Mouse (Mus musculus) lung, postnatal 36 days (tissue): ENCODE measurements around the gene Rgs7.
A peak's percentile ranks its signal among the peaks of the same experiment; 100 is the strongest.

Experiments
- DNase-seq: peaks from one replicate; pipeline ENCODE4 v3.0.0; 2022; ENCODE audit warnings: mixed read lengths

The Rgs7 gene

DNA sequence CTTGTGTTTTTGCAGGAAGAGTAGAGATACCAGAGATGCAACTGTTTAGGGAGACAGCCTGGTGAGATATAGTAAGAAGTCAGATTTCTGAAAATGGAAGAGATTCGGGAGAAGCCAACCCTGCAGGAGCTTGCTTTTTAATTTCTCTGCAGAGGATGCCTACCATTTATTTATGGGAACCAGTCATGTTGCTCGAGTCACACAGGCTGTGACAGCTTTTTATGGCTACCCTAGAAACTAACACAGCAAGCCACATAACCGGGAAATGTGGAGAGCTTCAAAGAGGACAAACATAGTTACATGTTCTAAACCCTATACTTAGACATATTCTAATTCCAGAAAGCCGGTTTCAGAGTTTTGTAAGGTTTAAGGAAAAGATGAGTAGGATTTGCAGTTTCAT, 349.2 kb downstream of the Rgs7 start:
- no peak for DNase-seq

DNA sequence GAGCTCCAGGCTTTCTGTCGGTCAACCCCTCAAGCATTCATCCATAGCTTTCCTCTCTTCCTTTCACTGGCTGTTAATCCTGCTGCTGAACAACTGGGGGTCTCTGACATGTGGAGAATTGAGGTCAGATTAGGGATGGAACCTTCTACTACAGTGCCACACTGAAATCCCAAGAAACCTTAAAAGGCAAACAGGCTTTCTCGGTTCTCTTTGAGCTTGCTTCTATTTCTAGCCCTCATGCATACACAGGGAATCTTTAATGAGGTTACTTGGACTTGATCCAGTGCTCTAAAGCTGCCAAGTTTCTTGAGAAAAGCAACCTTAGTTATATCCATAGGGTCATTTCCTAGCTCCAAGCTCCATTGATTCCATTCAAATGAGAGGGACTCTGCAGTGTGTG, 363.8 kb downstream of the Rgs7 start:
- no peak for DNase-seq

DNA sequence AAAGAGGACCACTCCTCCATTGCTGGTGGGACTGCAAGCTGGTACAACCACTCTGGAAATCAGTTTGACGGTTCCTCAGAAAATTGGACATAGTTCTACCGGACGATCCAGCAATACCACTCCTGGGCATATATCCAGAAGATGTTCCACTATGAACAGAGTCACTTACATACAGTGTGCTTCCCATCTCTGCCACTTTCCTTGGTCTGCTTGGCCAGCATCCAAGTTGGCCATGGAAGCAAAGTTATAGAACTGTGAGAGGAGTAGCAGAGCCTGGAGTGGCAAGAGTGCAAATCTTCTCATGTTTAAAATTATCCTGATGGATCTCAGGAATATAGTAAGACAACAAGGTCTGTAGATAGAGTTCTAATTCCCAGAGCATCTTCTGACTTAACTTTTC, 367.9 kb downstream of the Rgs7 start:
- no peak for DNase-seq

- DNase-seq, result peak; percentile 2
Observed at GRCm38 (mm10) chr1:175118904-175119555, 373.3 kb downstream of the Rgs7 start.

- no peak for DNase-seq
Observed at GRCm38 (mm10) chr1:175108270-175108860, 383.9 kb downstream of the Rgs7 start.

GRCm38 (mm10) chr1:175106315-175106714, 386.0 kb downstream of the Rgs7 start:
- no peak for DNase-seq

- DNase-seq, result no peak
Observed at GRCm38 (mm10) chr1:175105426-175105825, 386.9 kb downstream of the Rgs7 start.

- no peak for DNase-seq
Observed at GRCm38 (mm10) chr1:175097014-175097413, 395.3 kb downstream of the Rgs7 start.

GRCm38 (mm10) chr1:175082104-175082503, 410.2 kb downstream of the Rgs7 start:
- DNase-seq, result no peak

DNA sequence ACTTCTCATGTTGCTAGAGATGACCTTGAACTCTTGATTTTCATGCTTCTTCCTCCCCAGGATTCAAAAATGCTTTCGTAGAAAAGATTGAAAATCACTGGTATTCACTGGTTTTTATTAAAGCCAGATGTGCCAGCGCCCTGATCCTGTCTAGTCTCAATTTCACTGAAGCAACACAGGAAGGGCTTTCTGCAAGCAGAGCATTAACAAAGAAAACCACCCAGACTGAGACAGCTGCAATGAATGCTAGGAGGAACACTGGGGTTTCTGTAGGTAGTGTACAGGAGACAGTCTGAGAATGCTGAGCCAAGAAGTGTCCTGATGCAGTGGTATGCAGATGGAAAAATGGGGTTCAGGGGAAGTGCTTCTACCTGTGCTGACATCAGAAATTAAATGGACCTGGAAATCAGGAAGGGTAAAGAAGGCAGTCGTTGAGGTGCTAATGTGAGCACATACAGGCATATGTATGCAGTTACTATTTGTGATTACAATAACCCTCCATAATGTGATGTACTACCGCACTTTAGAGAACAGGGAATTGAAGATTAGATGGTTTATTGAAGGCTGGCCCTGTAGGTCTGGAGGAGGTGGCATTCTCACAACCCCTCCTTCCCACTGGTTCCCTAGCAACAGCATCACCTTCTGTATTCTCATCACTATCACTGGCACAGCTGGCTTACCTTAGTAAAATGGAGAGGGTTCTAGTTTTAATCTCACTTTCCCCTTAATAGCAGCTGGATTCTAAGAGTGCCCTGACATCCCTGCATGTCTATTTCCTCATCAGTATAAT, 412.3 kb downstream of the Rgs7 start:
- DNase-seq, result no peak

- DNase-seq, result no peak
Observed at GRCm38 (mm10) chr1:175073500-175074232, 418.6 kb downstream of the Rgs7 start.

DNA sequence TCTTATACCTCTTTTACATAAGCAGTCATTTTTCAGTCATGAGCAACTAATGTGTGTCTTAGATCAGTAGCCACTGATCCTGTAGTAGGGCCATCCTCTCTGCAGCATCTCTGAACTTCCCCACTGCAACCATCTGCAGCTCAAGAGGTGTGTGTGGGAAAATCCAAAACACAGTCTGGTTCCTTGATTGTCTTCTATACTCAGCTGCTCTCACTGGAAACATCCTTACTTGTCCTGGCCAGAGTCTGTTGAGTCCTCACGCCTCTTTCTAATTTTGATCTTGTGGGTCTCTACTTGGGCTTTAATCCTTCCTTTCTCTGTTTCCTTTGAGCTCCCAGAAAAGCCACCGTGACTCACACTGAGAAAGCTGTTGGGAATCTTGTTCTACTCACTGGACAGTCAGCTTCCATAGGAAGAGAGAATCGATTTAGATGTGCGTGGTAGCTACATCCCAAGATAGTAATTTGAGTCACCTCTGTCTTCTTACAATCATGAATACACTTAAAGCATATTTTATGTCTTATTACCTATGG, 422.5 kb downstream of the Rgs7 start:
- no peak for DNase-seq

GRCm38 (mm10) chr1:175049121-175049520, 443.2 kb downstream of the Rgs7 start:
- DNase-seq, result no peak

DNA sequence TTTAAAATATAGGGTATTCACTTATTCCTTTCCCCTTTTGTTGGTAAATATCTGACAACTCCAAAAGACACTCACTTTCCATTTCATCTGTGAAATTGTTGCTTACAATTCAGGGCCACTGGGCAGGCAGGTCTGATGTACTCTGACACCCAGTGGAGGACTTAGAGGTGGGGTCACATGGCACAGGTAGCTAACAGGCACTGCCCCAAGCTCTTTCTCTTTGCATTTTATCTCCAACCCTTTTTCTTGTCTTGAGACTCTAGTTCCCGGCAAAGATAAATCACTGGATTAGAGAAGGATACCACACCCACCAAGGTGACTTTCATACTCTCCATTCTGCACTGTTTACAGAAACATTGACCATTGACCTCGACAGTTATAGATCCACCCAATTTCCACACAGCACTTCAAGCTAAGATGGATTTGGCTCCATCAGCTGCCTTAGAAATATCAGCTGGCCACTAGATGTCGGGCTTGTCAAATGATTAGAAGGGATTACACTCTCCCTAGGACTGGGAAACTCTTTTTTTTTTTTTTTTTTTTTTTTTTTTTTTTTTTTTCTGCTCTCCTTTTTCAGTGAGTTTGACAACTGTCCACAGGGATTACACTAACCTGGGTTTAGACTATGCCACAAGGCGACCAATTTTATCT, 451.0 kb downstream of the Rgs7 start:
- peak; percentile 51 for DNase-seq

DNA sequence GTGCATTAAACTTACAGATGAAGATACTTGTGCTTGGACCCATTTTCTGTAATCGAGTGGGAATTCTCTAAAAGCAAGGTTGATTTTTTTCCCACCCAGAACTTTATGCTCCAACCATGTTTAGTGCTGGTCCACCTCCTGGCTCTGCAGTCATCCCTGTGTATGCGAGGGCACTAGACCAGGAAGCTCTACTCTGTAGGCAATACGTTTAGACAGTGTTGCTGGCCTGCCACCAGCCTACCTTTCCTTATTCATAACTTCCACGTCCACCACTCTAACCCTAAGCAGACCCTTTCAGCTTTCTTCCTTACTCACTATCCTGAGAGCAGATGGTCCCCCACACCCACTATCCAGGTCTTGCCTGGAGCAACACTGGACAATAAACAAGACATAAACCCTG, 452.3 kb downstream of the Rgs7 start:
- no peak for DNase-seq

GRCm38 (mm10) chr1:175039567-175039966, 452.7 kb downstream of the Rgs7 start:
- no peak for DNase-seq

DNA sequence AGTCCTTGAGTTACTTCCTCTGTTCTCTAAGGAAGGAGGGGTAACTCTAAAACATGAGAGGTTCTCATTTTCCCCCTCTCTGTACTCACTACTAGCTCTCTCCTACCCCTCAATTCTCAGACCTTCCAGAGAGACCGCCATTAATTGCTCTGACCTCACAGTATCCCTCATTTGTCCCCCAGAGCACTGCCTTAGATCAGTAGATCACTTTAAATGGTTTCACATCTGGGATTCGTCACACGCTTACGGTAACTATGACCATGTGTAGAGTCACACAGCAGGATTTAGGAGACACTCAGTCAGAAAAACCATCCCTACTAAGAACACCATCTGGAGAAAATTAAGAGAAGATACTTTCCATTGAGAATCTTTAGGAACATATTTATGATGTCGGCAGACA, 456.8 kb downstream of the Rgs7 start:
- DNase-seq, result no peak

GRCm38 (mm10) chr1:175032015-175032414, 460.3 kb downstream of the Rgs7 start:
- no peak for DNase-seq

- no peak for DNase-seq
Observed at GRCm38 (mm10) chr1:175028716-175029204, 463.5 kb downstream of the Rgs7 start.

GRCm38 (mm10) chr1:175028267-175028666, 464.0 kb downstream of the Rgs7 start:
- DNase-seq, result no peak

GRCm38 (mm10) chr1:175025781-175026309, 466.5 kb downstream of the Rgs7 start:
- no peak for DNase-seq

DNA sequence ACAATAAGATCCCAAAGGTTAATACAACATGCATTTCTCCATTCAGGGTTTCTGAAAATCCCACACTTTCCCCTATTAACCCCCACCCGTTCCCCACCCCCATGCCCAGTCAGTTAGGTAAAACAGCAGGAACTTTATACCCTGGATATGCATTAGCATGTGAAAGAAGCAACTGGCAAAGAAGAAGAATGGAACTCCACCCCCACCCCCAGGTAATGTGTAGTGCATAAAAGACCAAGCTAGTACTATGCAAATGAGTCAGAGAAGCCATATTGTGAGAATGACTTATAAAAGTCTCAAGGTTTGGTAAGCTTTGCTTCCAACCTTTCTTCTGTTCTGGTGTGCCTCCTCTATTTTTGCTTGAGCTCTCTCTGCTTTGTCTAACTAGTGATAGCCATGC, 468.2 kb downstream of the Rgs7 start:
- DNase-seq, result no peak
